Mouse (Mus musculus) forebrain, embryonic 16.5 days (tissue): Measurements from ENCODE around the gene Dcakd. TPM values are rescaled to one million over a fixed set of nuclear protein-coding genes. Genes with fewer than 3 reads are reported as not detected.

Experiments used
- ATAC-seq: fragments of 200-750 bp; cut with Nextera tagmentation; 2 replicates; pipeline ENCODE4 v1.8.0; 2017; ENCODE audit warnings: mild to moderate bottlenecking, moderate library complexity
- H3K27ac ChIP-seq: fragments of 300-500 bp; sonication (generic); 2 replicates; pipeline ENCODE4 v1.5.1; 2014; ENCODE audit warnings: low read length, control low read depth
- H3K27me3 ChIP-seq: fragments of 300-500 bp; sonication (generic); replicated peaks from 2 replicates; pipeline ENCODE4 v1.6.1; 2014; ENCODE audit warnings: low read length; ENCODE audit not compliant: control insufficient read depth, insufficient read depth
- H3K36me3 ChIP-seq: fragments of 300-500 bp; sonication (generic); 2 replicates; pipeline ENCODE4 v1.6.1; 2014; ENCODE audit not compliant: control insufficient read depth, insufficient read depth
- H3K4me1 ChIP-seq: fragments of 300-500 bp; sonication (generic); replicated peaks from 2 replicates; pipeline ENCODE4 v1.6.1; 2014; ENCODE audit warnings: low read length; ENCODE audit not compliant: control insufficient read depth, insufficient read depth
- H3K4me2 ChIP-seq: fragments of 300-500 bp; sonication (generic); 2 replicates; pipeline ENCODE4 v1.6.1; 2014; ENCODE audit warnings: mild to moderate bottlenecking, low read length, control low read depth
- H3K4me3 ChIP-seq: fragments of 300-500 bp; sonication (generic); replicated peaks from 2 replicates; pipeline ENCODE4 v1.5.1; 2014; ENCODE audit warnings: mild to moderate bottlenecking, low read length, control low read depth
- H3K9ac ChIP-seq: fragments of 300-500 bp; sonication (generic); replicated peaks from 2 replicates; pipeline ENCODE4 v1.6.1; 2014; ENCODE audit warnings: low read depth, low read length, control low read depth
- H3K9me3 ChIP-seq: fragments of 300-500 bp; sonication (generic); 2 replicates; pipeline ENCODE4 v1.6.1; 2016; ENCODE audit warnings: low read length; ENCODE audit not compliant: control insufficient read depth
- WGBS: fragments of 180-500 bp; shearing (Covaris S2); extraction: QIAGEN DNeasy Blood & Tissue Kit; methylation state at CpG from one replicate; pipeline ENCODE4 v1.1.7; 2014; 5-methylcytosine and 5-hydroxymethylcytosine counted together
- polyA plus RNA-seq: library from polyadenylated mRNA; unstranded; fragments of >200 nt; fragmentation: Nextera tagmentation; extraction: Ambion mirVana; gene quantifications from 2 replicates; pipeline ENCODE4 v1.2.1, GENCODE M21; 2015

Gene Dcakd
- polyA plus RNA-seq, 1 experiment from 2014 or later = 166 TPM

DNA sequence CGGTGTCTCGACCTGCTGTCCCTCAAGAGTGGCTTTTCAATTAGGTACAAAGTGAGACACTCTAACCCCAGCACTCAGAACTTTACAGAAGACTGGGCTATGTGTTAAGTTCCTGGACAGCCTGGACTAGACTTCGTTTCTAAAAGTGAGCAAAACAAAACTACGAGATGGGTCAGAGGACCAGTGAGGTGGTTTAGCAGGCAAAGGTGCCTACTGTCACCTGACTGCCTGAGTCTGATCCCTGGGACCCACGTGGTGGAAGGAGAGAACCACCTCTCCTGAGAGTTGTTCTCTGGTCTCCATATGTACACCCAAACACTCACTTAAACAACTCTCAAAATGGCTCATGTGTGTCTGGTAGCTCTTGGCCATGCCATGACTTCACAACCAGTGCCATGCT, 27.1 kb downstream of the Dcakd start:
- Histone ChIP-seq H3K27ac (no peak overlapping the region), H3K4me1 (peaks cover 6% of the 10 kb centered on the region), H3K9ac (no peak overlapping the region), H3K4me3 (no peak overlapping the region), H3K36me3 (peaks cover 13% of the 10 kb centered on the region), H3K27me3 (no peaks in the 10 kb centered on the region), H3K9me3 (no peaks in the 10 kb centered on the region), H3K4me2 (no peak overlapping the region)
- no peak for ATAC-seq
- 84% methylated on average over 5 of the region's 5 CpGs for WGBS

DNA sequence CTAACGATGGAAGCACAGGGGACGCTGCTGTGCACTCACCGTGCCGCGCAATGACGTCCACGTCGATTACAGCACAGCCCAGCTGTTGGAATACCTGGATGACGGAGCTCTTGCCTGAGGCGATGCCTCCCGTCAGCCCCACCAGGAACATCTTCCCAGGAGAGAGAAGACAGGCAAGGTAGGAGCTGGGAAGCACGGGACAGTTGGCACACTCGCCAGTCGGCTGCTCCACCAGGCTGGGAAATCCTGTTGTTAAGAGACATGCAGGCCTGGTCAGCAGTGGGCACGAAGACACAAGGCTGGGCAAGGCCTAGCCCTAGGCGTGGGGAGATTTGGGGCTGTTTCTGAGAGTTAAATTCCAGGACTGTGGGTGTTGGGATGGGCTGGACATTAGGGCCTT, 28.0 kb downstream of the Dcakd start:
- no peak overlapping the region for H3K27ac ChIP-seq
- peaks cover 6% of the 10 kb centered on the region for H3K4me1 ChIP-seq
- peaks cover 18% of the 10 kb centered on the region for H3K36me3 ChIP-seq
- no peaks in the 10 kb centered on the region for H3K27me3 ChIP-seq
- no peak for ATAC-seq
- no peaks in the 10 kb centered on the region for H3K9me3 ChIP-seq
- no peak overlapping the region for H3K4me3 ChIP-seq
- WGBS = 91% methylated on average over 16 of the region's 16 CpGs
- no peak overlapping the region for H3K4me2 ChIP-seq
- no peak overlapping the region for H3K9ac ChIP-seq

- Histone ChIP-seq H3K4me3 (no peak overlapping the region), H3K9me3 (no peaks in the 10 kb centered on the region), H3K4me1 (peaks cover 6% of the 10 kb centered on the region), H3K4me2 (no peak overlapping the region), H3K9ac (no peak overlapping the region), H3K27me3 (no peaks in the 10 kb centered on the region), H3K27ac (no peak overlapping the region), H3K36me3 (peaks cover 23% of the 10 kb centered on the region)
- 91% methylated on average over 14 of the region's 14 CpGs for whole genome bisulfite sequencing
- no peak for ATAC-seq
These were observed 28.7 kb downstream of the Dcakd start for GRCm38 (mm10) chr11:102999317-102999970.

DNA sequence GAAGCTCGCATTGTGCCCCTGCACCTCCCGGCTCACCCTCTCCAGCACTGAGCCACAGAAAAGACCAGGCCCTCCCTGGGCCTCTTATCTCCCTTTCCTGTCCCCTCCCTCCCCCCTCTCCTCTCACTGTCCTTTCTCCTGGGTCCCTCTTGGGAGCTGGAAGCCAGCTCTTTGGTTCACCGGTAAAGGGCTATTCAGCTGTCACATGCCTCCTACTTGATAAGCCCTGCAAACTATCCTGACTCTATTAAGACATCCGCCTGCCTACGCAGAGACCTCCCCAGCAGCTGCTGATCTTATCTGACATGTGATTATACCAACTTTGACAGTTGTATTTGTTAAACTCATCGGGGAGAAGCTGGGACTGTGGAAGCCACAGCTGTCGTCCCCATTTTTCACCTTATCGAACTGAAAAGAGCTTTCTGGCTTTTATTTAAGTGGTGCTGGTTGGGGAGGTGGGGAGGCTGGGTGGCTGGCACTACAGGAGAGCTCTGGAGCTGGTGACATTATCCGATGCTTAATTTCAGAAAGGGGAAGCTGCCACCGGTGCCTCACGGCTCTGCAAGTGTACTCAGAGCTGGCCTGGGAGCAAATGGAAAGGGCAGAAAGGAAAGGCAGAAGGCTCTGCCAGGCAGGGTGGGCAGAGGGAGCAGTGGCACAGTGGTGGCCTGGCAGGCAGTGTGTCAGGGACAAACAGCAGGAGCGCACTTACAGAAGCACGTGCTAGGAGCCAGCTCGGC, 29.4 kb downstream of the Dcakd start:
- no peak overlapping the region for H3K9ac ChIP-seq
- no peak overlapping the region for H3K4me3 ChIP-seq
- H3K27ac ChIP-seq = no peak overlapping the region
- WGBS = 70% methylated on average over 14 of the region's 14 CpGs
- H3K4me2 ChIP-seq = no peak overlapping the region
- H3K27me3 ChIP-seq = no peaks in the 10 kb centered on the region
- H3K36me3 ChIP-seq = peaks cover 26% of the 10 kb centered on the region
- peaks cover 6% of the 10 kb centered on the region for H3K4me1 ChIP-seq
- no peak for ATAC-seq
- no peaks in the 10 kb centered on the region for H3K9me3 ChIP-seq

GRCm38 (mm10) chr11:102998254-102998576, 29.9 kb downstream of the Dcakd start:
- no peaks in the 10 kb centered on the region for H3K27me3 ChIP-seq
- peaks cover 26% of the 10 kb centered on the region for H3K36me3 ChIP-seq
- no peak overlapping the region for H3K27ac ChIP-seq
- H3K9me3 ChIP-seq = no peaks in the 10 kb centered on the region
- H3K4me1 ChIP-seq = peaks cover 3% of the 10 kb centered on the region
- ATAC-seq = no peak
- H3K9ac ChIP-seq = no peak overlapping the region
- 93% methylated on average over 7 of the region's 7 CpGs for WGBS
- no peak overlapping the region for H3K4me3 ChIP-seq
- H3K4me2 ChIP-seq = no peak overlapping the region

DNA sequence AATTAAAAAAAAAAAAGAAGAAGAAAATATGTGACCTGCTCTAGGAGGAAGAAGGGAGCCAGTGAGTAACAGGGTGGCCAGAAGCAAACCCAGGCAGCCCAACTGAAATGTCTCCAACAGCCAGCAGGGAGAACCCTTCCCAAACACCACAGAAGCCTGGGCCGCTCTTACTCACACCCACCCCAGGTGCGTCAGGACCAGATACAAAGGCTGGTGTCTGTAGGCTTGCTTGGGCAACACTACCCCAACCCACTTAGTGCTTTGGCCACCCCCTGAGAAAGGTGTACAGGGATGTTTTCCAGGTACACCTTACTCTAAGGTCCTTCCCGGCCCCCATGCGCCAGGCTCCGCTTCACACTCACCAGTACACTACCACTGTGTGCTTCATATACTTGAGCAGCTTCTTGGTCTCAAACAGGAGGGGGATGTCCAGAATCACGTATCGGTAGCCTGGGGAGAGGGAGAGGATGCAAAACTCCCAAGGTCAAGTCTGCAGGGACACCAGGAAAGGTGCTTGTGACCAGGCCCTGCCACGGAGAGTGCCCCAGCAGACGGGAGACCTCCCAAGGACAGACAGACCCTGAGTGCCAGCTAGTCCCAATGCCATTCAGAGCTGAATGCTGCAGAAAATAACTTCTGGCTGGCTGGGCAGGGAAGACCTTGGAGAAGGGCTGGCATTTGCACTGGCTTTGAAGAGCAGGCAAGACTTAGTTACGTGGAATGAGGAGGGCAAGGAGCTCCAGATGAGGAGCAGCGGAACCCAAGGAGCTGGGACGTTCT, 31.0 kb downstream of the Dcakd start:
- Histone ChIP-seq H3K4me2 (no peak overlapping the region), H3K9ac (no peak overlapping the region), H3K4me1 (peaks cover under 1% of the 10 kb centered on the region), H3K27me3 (0 out of 2 replicates have a peak, but pooled peaks cover 1% of the 10 kb centered on the region), H3K36me3 (peaks cover 26% of the 10 kb centered on the region), H3K9me3 (no peaks in the 10 kb centered on the region), H3K27ac (no peak overlapping the region), H3K4me3 (no peak overlapping the region)
- 93% methylated on average over 12 of the region's 12 CpGs for WGBS
- no peak for ATAC-seq

DNA sequence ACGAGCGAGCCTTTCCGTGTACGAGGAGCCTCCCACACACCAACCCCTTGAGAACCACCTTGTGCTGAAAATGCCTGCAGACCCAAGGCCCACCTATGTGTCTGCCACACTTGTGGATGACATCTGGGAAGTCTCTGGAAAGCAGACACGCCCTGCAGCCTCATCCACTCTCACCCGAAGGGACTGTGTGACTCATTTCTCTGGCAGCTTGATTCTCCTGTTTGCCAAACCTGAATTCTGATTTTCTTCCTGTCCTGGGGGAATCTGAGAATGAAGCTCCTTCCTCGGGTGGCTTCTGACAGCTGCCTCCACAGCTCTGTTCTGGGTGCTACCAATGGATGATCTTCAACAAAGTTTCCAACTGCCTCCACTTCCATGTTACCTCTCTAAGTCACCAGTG, 31.7 kb downstream of the Dcakd start:
- 87% methylated on average over 7 of the region's 7 CpGs for WGBS
- Histone ChIP-seq H3K27ac (no peak overlapping the region), H3K9me3 (no peaks in the 10 kb centered on the region), H3K27me3 (0 out of 2 replicates have a peak, but pooled peaks cover 4% of the 10 kb centered on the region), H3K4me3 (no peak overlapping the region), H3K4me1 (peaks cover 7% of the 10 kb centered on the region), H3K36me3 (peaks cover 26% of the 10 kb centered on the region), H3K4me2 (no peak overlapping the region), H3K9ac (no peak overlapping the region)
- ATAC-seq = no peak

DNA sequence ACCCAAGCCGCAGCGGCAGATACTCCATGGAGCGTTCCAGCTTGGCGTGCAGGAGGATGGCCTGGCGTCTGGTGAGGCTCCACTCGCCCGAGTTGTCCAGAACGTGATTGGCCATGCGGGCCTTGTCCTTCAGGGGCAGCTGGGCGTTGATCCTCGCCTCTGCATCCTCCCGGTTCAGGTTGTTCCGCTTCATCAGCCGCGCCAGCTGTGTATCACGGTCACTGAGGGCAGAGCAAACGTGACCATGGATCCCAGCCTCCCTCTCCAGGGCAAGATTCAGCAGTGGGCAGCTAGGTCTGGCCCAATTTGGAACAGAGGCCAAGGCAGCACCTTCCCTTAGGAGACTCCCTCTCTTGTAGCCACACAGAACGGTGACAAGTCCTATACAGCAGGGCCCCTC, 33.2 kb downstream of the Dcakd start:
- peaks cover 13% of the 10 kb centered on the region for H3K4me1 ChIP-seq
- H3K4me2 ChIP-seq = no peak overlapping the region
- H3K27me3 ChIP-seq = peaks cover 6% of the 10 kb centered on the region; the same call in 1 of the 2 replicates
- peaks cover 26% of the 10 kb centered on the region for H3K36me3 ChIP-seq
- no peak for ATAC-seq
- no peak overlapping the region for H3K4me3 ChIP-seq
- WGBS = 89% methylated on average over 18 of the region's 18 CpGs
- no peak overlapping the region for H3K27ac ChIP-seq
- no peak overlapping the region for H3K9ac ChIP-seq
- H3K9me3 ChIP-seq = no peaks in the 10 kb centered on the region

- H3K9ac ChIP-seq = no peak overlapping the region
- peaks cover 16% of the 10 kb centered on the region for H3K27me3 ChIP-seq
- H3K4me1 ChIP-seq = peaks cover 17% of the 10 kb centered on the region
- 4% methylated on average over 17 of the region's 17 CpGs for WGBS
- H3K27ac ChIP-seq = no peak overlapping the region
- H3K4me2 ChIP-seq = no peak overlapping the region
- peaks cover 20% of the 10 kb centered on the region for H3K36me3 ChIP-seq
- H3K9me3 ChIP-seq = no peaks in the 10 kb centered on the region
- no peak overlapping the region for H3K4me3 ChIP-seq
- ATAC-seq = 0 out of 2 replicates have a peak, but pooled peaks have one; percentile 16
These were observed 34.6 kb downstream of the Dcakd start for GRCm38 (mm10) chr11:102993420-102994029.
